Mouse (Mus musculus): ENCODE results near the gene Kl.

Gene Kl

DNA sequence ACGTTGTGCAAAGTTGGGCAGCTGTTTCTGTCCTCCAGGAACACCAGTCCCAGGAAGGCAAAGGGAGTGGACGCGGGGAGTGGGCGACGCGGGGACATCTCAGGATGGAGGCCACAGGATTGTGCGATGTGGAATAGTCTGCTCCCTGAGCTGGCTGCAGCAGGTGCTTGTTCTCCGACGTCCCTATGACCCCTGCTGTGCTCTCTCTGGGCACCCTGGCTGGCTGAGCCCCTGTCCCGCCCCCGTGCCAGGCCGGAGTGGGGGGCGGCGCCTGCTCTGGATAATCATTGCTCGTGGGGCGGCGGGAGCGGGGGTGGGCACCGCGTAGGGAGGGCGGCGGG, at the start of gene Kl:
Gene Kl, plus strand, starts transcription at position 280 of the 341 bp plus-strand sequence.
- no peak for DNase-seq (ENCODE audit: low spot score in 2 of 2)

DNA sequence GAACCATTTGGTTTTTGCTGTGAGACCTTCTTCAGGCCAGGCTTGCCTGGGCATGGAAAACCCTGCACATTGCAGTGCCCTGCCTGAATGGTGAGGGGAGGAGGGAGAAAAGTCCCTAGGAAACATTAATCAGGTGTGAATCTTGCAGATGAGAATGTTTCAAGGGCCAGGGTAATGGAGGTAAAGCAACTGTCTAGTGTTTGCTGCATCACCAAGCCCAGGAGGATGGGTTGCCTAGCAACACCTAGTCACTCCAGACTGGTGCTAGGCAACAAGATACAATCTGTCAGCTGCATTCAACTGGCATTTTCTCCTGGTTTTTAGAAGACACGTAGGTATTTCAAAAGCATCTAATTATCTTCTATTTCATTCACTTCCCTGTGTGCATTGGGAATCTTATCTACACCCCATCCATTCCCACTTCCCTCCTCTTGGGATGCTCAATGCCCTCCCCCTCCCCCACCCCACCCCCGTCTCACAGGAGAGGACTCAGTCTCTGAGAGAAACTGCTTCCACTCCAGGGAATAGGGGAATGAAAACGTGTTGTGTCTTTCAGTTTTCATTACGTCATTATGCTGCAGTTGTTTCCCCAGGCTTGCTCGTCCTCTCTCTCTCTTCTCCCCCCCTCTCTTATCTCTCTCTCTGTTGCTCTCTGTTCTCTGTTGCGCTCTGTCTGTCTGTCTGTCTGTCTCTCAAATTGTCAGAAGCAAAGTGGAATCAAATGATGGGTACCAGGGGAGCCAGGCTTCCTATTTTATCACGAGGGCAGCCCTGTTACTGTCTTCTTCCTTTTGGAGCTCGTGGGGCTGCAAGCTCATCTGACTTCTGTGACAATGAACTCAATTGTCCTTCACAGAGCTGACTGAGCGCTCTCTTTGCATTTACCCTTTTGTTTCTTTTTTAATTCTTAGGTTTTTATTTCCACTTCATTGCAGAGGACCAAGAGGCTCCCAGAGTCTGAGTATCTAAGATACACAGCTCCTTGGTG, 46.1 kb upstream of the Kl start:
- peak; percentile 65 to 75 for DNase-seq (ENCODE audit: low spot score in 2 of 2)

DNA sequence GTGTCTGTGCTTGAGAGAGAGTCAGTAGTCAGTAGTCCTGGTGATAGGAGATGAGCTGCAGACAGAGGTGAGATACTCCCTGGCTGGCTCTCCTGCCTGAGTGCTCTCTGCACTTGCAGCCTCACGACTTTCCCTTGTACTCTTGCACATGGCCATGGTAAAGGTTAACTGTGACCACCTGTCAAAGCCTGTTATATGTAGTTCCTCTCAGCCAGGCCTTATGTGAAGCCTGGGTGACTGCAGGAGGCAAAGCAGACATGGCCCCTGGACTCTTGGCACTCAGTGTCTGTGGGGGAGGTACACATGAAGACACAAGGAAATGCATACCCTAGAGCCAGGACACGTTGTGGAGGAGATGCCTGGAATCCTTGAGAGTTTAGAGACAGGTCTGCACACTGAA, 40.3 kb upstream of the Kl start:
- DNase-seq (ENCODE audit: low spot score in 2 of 2) = no peak

DNA sequence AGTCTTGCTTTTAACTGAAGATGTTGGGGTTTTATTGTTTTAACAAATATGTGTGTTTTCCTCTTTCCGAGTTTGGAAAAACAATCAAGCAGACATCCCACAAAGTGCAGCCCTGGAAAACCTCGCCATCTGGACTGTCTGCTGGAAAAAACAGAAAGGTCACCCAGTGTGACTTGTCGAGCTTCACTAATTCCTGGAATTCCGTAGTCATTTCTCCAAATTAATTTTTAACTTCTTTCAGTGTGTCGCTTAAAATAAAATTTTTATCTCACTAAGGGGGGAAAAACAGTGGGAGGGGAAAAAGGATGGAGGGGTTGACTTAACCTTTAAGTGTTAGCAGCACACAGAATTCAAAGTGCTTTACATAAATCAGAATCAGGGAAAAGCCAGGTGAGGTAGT, 39.8 kb upstream of the Kl start:
- DNase-seq (ENCODE audit: low spot score in 2 of 2) = no peak

DNA sequence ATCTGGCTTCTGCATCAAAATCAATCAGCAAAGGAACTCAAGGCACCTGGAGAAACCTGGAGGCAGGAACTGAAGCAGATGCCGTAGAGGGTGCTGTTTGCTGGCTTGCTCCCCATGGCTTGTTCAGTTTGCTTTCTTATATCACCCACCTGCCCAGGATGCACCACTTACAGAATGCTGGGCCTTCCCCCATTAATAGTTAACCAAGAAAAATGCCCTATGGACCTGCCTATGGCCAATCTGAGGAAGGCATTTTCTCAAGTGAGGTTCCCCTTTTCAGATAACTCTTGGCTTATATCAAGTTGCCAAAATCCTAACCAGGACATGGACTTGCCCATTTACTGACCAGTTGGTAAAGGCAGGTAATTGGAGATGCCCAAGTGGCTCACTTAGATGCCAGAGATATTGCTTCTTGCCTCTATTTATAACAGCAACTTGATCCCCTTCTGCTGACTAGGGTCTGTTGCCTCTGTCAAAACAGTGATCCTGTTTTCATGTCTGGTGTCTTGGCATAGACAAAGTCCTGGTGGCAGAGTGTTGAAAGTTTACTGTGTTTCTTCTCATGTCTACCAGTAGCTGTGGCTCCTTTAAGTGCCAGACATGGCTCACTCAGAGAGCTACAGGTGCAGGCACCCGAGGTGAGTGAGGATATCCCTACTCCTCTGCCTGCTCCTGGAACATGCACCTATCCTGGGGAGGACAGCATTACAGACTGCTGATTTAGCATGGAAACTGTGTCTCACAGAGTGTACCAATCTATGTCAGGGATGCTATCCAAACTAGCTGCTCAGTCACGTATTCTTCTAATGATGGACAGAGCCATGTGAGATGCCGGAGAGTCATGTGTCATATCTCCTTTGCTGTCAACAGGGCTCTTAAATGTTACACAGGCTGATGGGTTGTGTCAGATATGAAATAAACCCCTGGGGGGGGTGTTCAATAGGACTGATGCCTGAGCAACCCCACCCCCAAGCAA, 37.0 kb upstream of the Kl start:
- DNase-seq (ENCODE audit: low spot score in 2 of 2) = no peak

DNA sequence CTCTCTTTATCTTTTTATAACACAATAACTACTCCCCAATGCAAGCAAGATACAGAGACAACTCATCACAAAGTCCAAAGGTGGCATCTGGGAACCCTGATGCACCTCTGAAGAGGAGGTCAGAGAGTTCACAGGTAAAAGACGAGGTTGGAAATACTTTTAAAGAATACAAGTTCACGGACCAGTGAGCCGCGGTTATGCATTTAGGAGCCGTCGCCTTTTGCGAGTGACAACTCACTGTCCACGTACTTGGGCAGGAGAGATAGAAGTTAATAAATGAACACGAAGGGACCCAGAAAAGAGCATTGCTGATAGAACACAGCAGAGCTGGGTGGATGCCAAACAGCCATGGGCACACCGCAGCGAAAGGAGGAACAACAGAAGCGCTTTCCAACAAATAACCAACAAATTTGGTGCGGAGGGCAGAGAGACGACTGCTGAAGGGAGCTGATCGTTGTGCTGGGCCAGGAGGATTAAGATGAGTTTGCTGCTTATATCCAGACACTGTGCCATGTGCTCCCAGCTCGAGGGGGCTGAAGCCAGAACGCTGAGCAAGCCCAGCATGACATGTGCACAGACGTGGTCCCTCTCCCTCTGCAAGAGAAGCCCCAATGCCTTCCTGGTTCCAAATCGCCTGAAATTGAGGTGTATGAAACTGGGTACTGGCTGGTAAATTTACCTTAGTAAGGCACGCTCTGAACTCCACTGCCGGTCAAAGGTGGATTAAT, 35.1 kb upstream of the Kl start:
- no peak for DNase-seq (ENCODE audit: low spot score in 2 of 2)

DNA sequence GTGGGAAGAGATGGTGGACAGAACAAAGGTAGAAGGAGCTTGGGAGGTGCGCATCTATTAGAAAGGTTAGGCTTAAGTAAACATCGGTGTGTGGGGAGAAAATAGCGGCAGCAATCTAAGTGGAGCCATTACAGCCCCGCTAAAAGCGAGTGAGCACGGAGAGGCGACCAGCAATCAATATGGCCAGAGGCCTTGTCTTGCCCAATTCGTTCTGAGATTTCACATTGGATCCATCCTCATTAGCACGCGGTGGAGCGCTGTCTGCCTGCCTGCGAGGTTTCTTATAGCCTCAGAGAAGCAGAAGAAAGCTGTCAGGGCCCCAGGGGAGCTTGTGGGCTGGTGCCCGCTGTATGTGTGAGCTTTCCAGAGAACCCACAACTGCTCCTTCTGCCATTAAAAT, 33.8 kb upstream of the Kl start:
- DNase-seq (ENCODE audit: low spot score in 2 of 2) = no peak

DNA sequence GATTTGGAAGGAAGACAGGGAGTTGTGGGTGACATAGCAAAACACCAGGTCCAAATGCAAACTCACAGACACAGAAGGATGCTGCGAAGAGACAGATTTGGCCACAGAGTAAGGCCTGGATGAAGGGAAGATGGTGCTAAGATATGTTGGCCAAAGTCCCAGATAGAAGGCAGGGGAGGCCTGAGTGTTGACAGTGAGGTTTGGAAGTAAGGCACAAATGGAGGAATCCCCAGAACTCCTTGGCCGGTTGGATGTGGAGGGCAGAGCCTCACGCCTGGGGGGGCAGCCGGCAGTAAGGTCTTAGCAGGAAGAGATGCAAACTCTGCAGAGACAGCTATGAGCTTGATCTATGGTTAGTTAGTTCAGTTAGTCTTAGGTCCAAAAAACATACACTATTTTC, 33.1 kb upstream of the Kl start:
- DNase-seq (ENCODE audit: low spot score in 2 of 2) = no peak

DNA sequence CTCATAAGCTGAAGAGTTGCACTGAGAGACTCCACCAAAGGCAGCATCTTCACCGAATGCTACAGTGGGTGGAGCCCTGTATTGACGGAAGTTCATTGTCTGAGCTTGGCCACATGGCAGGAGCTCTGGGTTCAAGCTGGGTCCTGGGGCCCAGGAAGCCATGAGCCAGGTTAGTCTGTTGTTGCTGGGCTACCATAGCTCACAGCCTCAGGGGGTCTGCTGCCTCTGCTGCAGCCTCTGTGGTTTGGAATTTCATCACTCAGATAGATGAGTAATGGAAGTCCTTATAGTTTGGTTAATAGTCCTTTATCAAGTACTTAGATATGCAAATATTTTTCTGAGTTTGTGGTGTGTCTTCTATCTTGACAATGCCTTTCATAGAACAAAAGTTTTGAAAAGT, 32.4 kb upstream of the Kl start:
- DNase-seq (ENCODE audit: low spot score in 2 of 2) = no peak

DNA sequence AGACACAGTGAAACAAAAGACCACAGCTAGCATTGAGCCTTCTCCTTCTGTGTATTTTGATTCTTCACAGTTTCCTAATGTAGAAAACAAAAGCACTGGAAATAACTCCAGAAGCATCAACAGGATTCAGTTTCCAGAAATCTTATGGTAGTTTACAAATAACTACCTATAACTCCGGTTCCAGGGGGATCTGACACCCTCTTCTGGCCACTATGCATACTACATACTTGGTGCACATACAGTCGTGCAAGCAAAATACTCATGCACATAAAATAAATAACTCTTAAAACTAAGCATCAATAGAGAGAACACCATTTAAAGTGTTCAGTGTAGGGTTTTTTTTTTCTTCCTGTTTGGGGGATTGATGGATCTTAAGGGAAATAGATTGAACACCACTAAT, 23.0 kb upstream of the Kl start:
- DNase-seq (ENCODE audit: low spot score in 2 of 2) = no peak

DNA sequence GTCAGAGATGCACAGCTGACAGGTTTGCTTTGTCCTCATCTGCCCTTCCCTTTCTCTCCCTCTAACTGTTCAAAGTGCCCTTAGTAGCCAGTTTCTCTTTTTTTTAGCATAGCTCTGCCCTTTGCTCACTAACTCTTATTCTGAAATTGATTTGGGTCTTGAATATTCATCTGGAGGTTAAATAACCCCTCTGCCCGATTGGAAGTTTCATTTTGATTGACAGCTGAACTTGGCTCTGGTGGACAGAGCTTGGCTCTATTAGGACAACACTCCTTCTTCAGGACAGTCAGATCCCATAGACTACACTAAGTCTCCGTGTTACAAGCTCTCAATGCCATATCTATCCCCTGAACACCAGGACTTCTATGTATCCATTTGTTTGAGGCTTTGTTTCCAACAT, 19.8 kb upstream of the Kl start:
- DNase-seq (ENCODE audit: low spot score in 2 of 2) = no peak

DNA sequence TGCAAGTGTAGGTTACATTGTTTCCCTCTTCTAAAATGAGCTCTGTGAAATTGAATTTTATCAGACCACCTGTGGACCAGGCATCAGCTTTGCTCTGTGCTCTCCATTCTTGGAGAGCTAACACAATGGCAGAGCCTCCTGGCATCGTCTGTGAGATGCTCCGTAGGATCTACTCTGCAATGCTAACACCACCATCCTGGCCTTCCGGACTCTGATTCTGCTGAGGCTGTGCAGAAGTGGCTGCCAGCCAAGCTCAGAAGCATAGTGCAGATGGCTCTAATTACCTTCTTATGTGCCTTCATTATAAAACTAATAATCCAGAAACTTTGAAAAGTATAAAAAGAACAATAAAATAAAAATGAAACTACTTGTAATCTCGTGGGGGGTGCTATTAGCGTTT, 16.2 kb upstream of the Kl start:
- no peak for DNase-seq (ENCODE audit: low spot score in 2 of 2)

DNA sequence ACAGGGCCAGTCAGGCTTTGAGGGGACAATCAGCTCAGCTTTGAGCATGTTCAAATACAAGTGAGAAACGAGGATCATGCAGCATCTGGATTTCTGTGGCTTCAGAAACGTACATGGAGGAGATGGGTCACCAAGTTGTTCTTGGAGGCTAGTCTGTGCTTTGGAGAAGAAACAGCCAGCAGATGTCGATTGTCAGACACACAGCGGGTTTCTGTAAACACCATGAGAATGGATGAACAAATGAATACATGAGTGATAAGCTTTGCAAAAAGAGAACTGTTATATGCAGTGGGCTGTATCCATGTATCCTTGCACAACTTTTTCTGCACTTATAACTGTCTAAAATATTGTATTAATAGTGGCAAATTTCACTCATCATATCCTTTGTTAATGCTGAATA, 15.6 kb upstream of the Kl start:
- DNase-seq (ENCODE audit: low spot score in 2 of 2) = no peak

DNA sequence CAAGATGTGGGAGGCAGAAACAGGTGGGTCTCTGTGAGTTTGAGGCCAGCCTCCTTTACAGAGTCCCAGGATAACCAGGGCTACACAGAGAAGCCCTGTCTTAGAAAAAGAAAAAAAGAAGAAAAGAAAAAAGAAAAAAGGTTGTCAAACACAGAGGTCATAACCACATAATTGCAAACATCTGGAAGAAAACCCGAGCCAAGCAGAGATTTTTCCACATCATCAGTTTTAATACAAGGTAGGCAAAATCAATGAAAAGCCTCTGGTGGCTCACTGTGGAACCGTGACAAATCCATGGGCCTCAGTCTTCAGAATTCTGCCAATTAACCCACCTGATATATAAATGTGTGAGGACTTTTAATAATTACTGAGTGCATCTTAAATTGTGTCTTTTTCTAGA, 14.9 kb upstream of the Kl start:
- no peak for DNase-seq (ENCODE audit: low spot score in 2 of 2)

DNA sequence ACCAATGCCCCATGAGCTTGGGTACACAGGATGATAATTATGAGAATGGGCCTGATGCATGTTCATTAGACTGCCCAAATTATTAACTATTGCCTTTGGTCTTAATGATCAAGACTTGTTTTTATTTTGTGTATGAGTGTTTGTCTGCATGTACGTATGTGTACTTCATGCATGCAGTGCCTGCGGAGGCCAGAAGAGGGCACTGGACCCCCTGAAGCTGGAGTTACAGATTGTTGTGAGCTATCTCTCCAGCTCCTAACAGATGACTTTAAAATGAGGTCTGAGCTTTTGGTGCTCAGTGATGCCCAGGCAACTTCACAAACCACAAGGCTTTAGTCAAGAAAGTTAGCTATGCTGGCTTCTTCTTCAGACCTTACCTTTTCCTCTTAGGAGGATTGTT, 6.8 kb upstream of the Kl start:
- no peak for DNase-seq (ENCODE audit: low spot score in 2 of 2)

DNA sequence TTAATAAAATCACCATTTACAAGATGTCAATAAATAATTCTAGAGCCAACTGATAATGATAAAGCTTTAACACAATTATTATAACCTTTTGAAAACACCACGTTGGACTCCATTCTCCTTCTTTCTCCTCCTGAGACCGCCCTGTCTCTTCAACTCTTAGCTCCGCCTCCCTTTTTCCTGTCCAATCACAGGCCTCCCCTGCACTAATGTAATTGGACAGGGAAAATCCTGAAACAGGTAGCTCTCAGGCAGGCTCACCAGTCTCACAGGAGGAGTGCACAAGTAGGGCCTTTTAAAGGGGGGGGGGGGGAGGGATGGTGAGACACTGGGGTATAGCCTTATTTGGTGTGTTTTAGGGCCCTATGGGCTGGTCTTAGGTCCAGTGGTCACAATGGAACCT, 3.3 kb upstream of the Kl start:
- no peak for DNase-seq (ENCODE audit: low spot score in 2 of 2)

DNA sequence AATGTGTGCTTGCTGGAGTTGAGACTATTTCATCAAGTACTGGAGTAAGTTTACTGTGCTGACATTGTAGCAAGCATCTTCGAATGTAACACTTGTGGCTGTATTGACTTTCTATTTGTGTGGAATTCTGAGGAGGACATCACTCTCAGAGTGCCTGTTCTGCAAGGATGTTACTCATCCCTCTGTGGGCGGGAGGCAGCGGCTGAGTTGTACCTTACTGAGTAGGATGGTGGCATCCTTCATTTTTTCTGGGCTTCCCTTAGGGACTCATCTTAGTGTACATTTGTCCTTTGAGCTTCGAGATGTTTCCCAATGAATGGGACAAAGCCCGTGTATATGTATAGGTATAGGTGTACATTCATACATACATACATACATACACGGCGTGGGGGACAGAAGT, 1.1 kb upstream of the Kl start:
- DNase-seq (ENCODE audit: low spot score in 2 of 2) = peak; percentile 31 to 63

DNA sequence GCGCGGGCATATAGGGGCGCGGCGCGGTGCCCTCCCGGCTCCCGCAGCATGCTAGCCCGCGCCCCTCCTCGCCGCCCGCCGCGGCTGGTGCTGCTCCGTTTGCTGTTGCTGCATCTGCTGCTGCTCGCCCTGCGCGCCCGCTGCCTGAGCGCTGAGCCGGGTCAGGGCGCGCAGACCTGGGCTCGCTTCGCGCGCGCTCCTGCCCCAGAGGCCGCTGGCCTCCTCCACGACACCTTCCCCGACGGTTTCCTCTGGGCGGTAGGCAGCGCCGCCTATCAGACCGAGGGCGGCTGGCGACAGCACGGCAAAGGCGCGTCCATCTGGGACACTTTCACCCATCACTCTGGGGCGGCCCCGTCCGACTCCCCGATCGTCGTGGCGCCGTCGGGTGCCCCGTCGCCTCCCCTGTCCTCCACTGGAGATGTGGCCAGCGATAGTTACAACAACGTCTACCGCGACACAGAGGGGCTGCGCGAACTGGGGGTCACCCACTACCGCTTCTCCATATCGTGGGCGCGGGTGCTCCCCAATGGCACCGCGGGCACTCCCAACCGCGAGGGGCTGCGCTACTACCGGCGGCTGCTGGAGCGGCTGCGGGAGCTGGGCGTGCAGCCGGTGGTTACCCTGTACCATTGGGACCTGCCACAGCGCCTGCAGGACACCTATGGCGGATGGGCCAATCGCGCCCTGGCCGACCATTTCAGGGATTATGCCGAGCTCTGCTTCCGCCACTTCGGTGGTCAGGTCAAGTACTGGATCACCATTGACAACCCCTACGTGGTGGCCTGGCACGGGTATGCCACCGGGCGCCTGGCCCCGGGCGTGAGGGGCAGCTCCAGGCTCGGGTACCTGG, 488 bp downstream of the Kl start:
- no peak for DNase-seq (ENCODE audit: low spot score in 2 of 2)

DNA sequence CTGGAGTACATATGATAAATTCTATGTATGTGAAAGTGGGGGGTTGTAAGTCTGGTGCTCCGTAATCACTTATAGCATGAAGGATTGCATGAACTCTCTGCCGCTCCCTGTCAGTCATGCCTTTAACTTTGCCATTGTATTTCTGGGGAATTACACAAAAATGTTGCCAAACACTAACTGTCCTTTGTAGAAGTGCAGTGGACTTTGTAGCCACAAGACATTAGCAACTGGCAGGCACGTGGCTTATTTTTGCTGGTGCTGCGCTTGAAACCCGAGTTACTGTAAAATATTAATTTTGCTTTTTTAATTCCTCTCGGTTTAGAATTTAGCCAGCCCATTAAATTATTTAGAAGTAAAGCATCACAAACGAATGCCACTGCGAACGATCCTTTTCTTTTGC, 2.4 kb downstream of the Kl start:
- DNase-seq (ENCODE audit: low spot score in 2 of 2) = no peak

DNA sequence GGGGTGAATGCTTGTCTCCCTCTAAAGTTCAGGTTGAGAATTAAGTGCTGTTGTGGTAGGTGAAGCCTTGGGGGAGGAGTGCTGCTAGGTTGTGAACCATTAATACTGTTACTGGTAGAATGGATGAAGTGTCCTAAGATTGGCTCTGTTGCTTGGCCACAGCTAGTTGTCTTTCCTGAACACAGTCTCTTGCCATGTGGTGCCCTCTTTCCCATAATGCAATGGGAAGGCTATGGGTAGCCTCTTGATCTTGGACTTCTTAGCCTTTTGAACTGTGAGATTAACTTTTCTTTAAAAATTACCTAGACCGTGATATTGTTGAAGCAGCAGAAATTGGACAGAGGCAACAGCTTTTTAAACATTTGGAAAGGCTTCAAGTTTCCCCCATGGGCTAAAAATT, 7.5 kb downstream of the Kl start:
- DNase-seq (ENCODE audit: low spot score in 2 of 2) = no peak

DNA sequence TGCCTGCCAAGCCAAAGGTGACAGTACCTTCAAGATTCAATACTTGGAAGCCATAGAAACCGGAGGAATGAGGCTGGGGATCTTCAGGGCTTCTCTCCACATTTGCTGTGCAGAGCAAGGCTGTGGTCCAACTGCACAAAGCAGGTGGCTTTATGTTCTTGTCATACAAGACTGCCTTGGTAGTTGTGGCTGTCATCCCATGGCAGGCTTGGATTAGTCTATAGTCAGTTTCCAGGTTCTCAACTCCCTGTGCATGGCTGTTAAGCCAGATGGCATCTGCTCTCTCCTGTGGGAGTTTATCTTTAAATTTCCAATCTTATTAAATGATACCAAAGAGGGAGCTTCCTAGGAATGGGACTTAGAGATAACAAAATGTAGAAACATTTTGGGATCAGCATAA, 9.2 kb downstream of the Kl start:
- DNase-seq (ENCODE audit: low spot score in 2 of 2) = no peak
